Mouse (Mus musculus) lung, embryonic 14.5 days (tissue): ENCODE measurements around the gene Gps2. TPM values are rescaled to one million over a fixed set of nuclear protein-coding genes. Genes with fewer than 3 reads are reported as not detected.

Experiments
- ATAC-seq: fragments of 200-750 bp; cut with Nextera tagmentation; 2 replicates; pipeline ENCODE4 v1.8.0; 2017; ENCODE audit warnings: mild to moderate bottlenecking, moderate TSS enrichment, moderate library complexity; ENCODE audit not compliant: insufficient read depth
- DNase-seq: peaks from one replicate; pipeline ENCODE4 v3.0.0-alpha.2; 2015
- H3K27ac ChIP-seq: fragments of 300-500 bp; sonication (generic); 2 replicates; pipeline ENCODE4 v1.5.1; 2014; ENCODE audit warnings: low read depth, mild to moderate bottlenecking, moderate library complexity
- H3K27me3 ChIP-seq: fragments of 300-500 bp; sonication (generic); 2 replicates; pipeline ENCODE4 v1.6.1; 2014; ENCODE audit warnings: low read length, control low read depth; ENCODE audit not compliant: insufficient read depth
- H3K36me3 ChIP-seq: fragments of 300-500 bp; sonication (generic); 2 replicates; pipeline ENCODE4 v1.6.1; 2014; ENCODE audit warnings: control low read depth; ENCODE audit not compliant: insufficient read depth
- H3K4me1 ChIP-seq: fragments of 300-500 bp; sonication (generic); 2 replicates; pipeline ENCODE4 v1.6.1; 2014; ENCODE audit warnings: antibody characterized with exemption, control low read depth; ENCODE audit not compliant: insufficient read depth
- H3K4me2 ChIP-seq: fragments of 300-500 bp; sonication (generic); 2 replicates; pipeline ENCODE4 v1.6.1; 2014; ENCODE audit warnings: mild to moderate bottlenecking
- H3K4me3 ChIP-seq: fragments of 300-500 bp; sonication (generic); 2 replicates; pipeline ENCODE4 v1.5.1; 2014; ENCODE audit warnings: low read depth, low read length
- H3K9ac ChIP-seq: fragments of 300-500 bp; sonication (generic); 2 replicates; pipeline ENCODE4 v1.6.1; 2014
- H3K9me3 ChIP-seq: fragments of 300-500 bp; sonication (generic); 2 replicates; pipeline ENCODE4 v1.6.1; 2016; ENCODE audit warnings: low read depth, low read length, control low read depth
- CTCF ChIP-seq: IDR thresholded peaks from 2 replicates; pipeline ENCODE4 v1.5.1; 2016; ENCODE audit warnings: antibody characterized with exemption, low read depth
- WGBS: fragments of 180-500 bp; shearing (Covaris S2); extraction: QIAGEN DNeasy Blood & Tissue Kit; methylation state at CpG from one replicate; pipeline ENCODE4 v1.1.7; 2014; 5-methylcytosine and 5-hydroxymethylcytosine counted together
- polyA plus RNA-seq: library from polyadenylated mRNA; unstranded; fragments of >200 nt; fragmentation: Nextera tagmentation; extraction: Ambion mirVana; gene quantifications from 2 replicates; pipeline ENCODE4 v1.2.1, GENCODE M21; 2014

Gps2 gene
- polyA plus RNA-seq, 1 experiment from 2014 or later: 78.6 TPM

- Histone ChIP-seq H3K4me2 (no peak overlapping the region), H3K27ac (no peak overlapping the region), H3K4me3 (no peak overlapping the region), H3K9ac (no peak overlapping the region), H3K36me3 (no peaks in the 10 kb centered on the region), H3K27me3 (no peaks in the 10 kb centered on the region), H3K9me3 (no peaks in the 10 kb centered on the region), H3K4me1 (peaks cover 7% of the 10 kb centered on the region; the same call in 1 of the 2 replicates)
- DNase-seq (peak; percentile 26), ATAC-seq (no peak)
- TF ChIP-seq CTCF: peak; percentile 62
- WGBS: 67% methylated on average over 8 of the region's 8 CpGs
These were observed 26.6 kb upstream of the Gps2 start for GRCm38 (mm10) chr11:69886907-69887635.

GRCm38 (mm10) chr11:69891482-69891881 lies 22.2 kb upstream of the Gps2 start:
- TF ChIP-seq CTCF: no peak
- Histone ChIP-seq H3K27ac (no peak overlapping the region), H3K36me3 (no peaks in the 10 kb centered on the region), H3K9ac (no peak overlapping the region), H3K9me3 (no peaks in the 10 kb centered on the region), H3K4me3 (no peak overlapping the region), H3K27me3 (no peaks in the 10 kb centered on the region), H3K4me1 (0 out of 2 replicates have a peak, but pooled peaks cover 4% of the 10 kb centered on the region), H3K4me2 (no peak overlapping the region)
- DNase-seq (peak; percentile 48), ATAC-seq (no peak)
- WGBS: 41% methylated on average over 4 of the region's 4 CpGs

- ATAC-seq (no peak), DNase-seq (no peak)
- Histone ChIP-seq H3K4me1 (0 out of 2 replicates have a peak, but pooled peaks cover 5% of the 10 kb centered on the region), H3K4me3 (no peak overlapping the region), H3K27me3 (no peaks in the 10 kb centered on the region), H3K9me3 (no peaks in the 10 kb centered on the region), H3K36me3 (no peaks in the 10 kb centered on the region), H3K4me2 (no peak overlapping the region), H3K27ac (no peak overlapping the region), H3K9ac (no peak overlapping the region)
- 75% methylated on average over 5 of the region's 5 CpGs for WGBS
- no peak for TF ChIP-seq CTCF
These were observed 19.0 kb upstream of the Gps2 start for GRCm38 (mm10) chr11:69894671-69895070.

- Histone ChIP-seq H3K27me3 (no peaks in the 10 kb centered on the region), H3K4me2 (no peak within 1 kb of the TSS), H3K4me1 (0 out of 2 replicates have a peak, but pooled peaks cover 8% of the 10 kb centered on the region), H3K36me3 (no peaks in the 10 kb centered on the region), H3K27ac (no peak within 1 kb of the TSS), H3K9ac (no peak within 1 kb of the TSS), H3K4me3 (no peak within 1 kb of the TSS), H3K9me3 (no peaks in the 10 kb centered on the region)
- ATAC-seq: no peak
- 60% methylated on average over 4 of the region's 4 CpGs for WGBS
- no peak for DNase-seq
- TF ChIP-seq CTCF: no peak
These were observed 18.4 kb upstream of the Gps2 start, which contains the start of gene Acap1 for GRCm38 (mm10) chr11:69895291-69895690. Gene Acap1, minus strand, starts transcription at chr11:69895539.

GRCm38 (mm10) chr11:69899870-69900269 lies 13.8 kb upstream of the Gps2 start:
- no peaks in the 10 kb centered on the region for H3K9me3 ChIP-seq
- TF ChIP-seq CTCF: no peak
- ATAC-seq (no peak), DNase-seq (peak; percentile 47)
- no peaks in the 10 kb centered on the region for H3K27me3 ChIP-seq
- peak overlapping the region; percentile 89 for H3K9ac ChIP-seq
- 16% methylated on average over 4 of the region's 4 CpGs for WGBS
- 0 out of 2 replicates have a peak, but pooled peaks cover 5% of the 10 kb centered on the region for H3K4me1 ChIP-seq
- peak overlapping the region; percentile 84 for H3K4me3 ChIP-seq
- H3K36me3 ChIP-seq: peaks cover 15% of the 10 kb centered on the region
- H3K4me2 ChIP-seq: peak overlapping the region; percentile 99
- H3K27ac ChIP-seq: peak overlapping the region; percentile 12; the same call in 1 of the 2 replicates

GRCm38 (mm10) chr11:69900471-69901405 lies 12.9 kb upstream of the Gps2 start, which contains the start of the genes 2810408A11Rik and Neurl4:
Gene 2810408A11Rik, minus strand, starts transcription at chr11:69900987.
Gene Neurl4, plus strand, starts transcription at chr11:69901072.
- H3K9me3 ChIP-seq: no peaks in the 10 kb centered on the region
- peaks cover 23% of the 10 kb centered on the region for H3K36me3 ChIP-seq

More at GRCm38 (mm10) chr11:69900471-69901405, 12.9 kb upstream of the Gps2 start, which contains the start of the genes 2810408A11Rik and Neurl4:
- no peak for TF ChIP-seq CTCF
- ATAC-seq: peak; percentile 93
- Histone ChIP-seq H3K27ac (peak within 1 kb of the TSS; percentile 98), H3K4me1 (0 out of 2 replicates have a peak, but pooled peaks cover 5% of the 10 kb centered on the region), H3K27me3 (no peaks in the 10 kb centered on the region), H3K4me3 (peak within 1 kb of the TSS; percentile 84), H3K4me2 (peak within 1 kb of the TSS; percentile 99), H3K9ac (peak within 1 kb of the TSS; percentile 89)
- DNase-seq: peak; percentile 96
- under 1% methylated on average over 38 of the region's 38 CpGs for WGBS
